Mouse (Mus musculus) forebrain, embryonic 10.5 days (tissue): Measurements from ENCODE around the gene B3galnt2. TPM values are rescaled to one million over a fixed set of nuclear protein-coding genes. Genes with fewer than 3 reads are reported as not detected.
"Not testable (repeated sequence)": the region's sequence is repeated elsewhere in the genome, so short reads cannot be mapped to it uniquely, and the experiment has no call there.

Experiments
- DNase-seq: peaks from one replicate; pipeline ENCODE4 v3.0.0-alpha.2; 2017; ENCODE audit warnings: low spot score; ENCODE audit errors: extremely low spot score
- H3K27ac ChIP-seq: fragments of 300-500 bp; sonication (generic); 2 replicates; pipeline ENCODE4 v1.5.1; 2016; ENCODE audit warnings: mild to moderate bottlenecking
- H3K27me3 ChIP-seq: fragments of 300-500 bp; sonication (generic); 2 replicates; pipeline ENCODE4 v1.6.1; 2016; ENCODE audit warnings: mild to moderate bottlenecking; ENCODE audit not compliant: poor library complexity, severe bottlenecking
- H3K36me3 ChIP-seq: fragments of 300-500 bp; sonication (generic); replicated peaks from 2 replicates; pipeline ENCODE4 v1.6.1; 2016; ENCODE audit warnings: mild to moderate bottlenecking, moderate library complexity
- H3K4me1 ChIP-seq: fragments of 300-500 bp; sonication (generic); 2 replicates; pipeline ENCODE4 v1.6.1; 2016
- H3K4me3 ChIP-seq: fragments of 300-500 bp; sonication (generic); 2 replicates; pipeline ENCODE4 v1.5.1; 2016; ENCODE audit warnings: mild to moderate bottlenecking, moderate library complexity
- H3K9me3 ChIP-seq: fragments of 300-500 bp; sonication (generic); 2 replicates; pipeline ENCODE4 v1.6.1; 2016; ENCODE audit warnings: mild to moderate bottlenecking, moderate library complexity
- WGBS: fragments of 180-500 bp; shearing (Covaris S2); methylation state at CpG from one replicate; pipeline ENCODE4 v1.1.7; 2016; 5-methylcytosine and 5-hydroxymethylcytosine counted together
- polyA plus RNA-seq: library from polyadenylated mRNA; unstranded; fragments of >200 nt; fragmentation: Nextera tagmentation; extraction: Ambion mirVana; gene quantifications from 2 replicates; pipeline ENCODE4 v1.2.1, GENCODE M21; 2016

B3galnt2 gene
- polyA plus RNA-seq, 1 experiment from 2014 or later = 48.1 TPM

DNA sequence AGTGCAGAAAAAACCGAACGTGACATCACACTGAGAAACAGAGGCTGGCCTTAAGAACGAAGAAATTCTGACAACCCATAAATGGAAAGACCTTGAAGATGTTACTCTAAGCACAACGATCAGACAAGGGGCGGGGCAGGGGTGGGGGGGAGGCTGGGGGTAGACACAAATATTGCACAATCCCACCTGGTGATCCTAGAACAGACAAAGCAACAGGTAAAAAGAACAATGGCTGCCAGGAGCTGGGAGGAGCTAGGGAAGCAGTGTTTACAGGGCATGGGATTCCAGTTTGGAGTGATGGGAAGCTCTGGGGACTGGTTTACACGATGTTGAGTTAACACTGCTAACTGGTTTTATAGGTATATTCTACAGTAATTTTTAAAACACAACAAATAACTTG is 61.3 kb downstream of the B3galnt2 start:
- no peak overlapping the region for H3K4me3 ChIP-seq
- peaks cover 72% of the 10 kb centered on the region for H3K36me3 ChIP-seq
- H3K27ac ChIP-seq = no peak overlapping the region
- WGBS = 94% methylated on average over 6 of the region's 6 CpGs
- H3K9me3 ChIP-seq = no peaks in the 10 kb centered on the region
- no peak for DNase-seq
- no peaks in the 10 kb centered on the region for H3K4me1 ChIP-seq
- H3K27me3 ChIP-seq = no peaks in the 10 kb centered on the region

DNA sequence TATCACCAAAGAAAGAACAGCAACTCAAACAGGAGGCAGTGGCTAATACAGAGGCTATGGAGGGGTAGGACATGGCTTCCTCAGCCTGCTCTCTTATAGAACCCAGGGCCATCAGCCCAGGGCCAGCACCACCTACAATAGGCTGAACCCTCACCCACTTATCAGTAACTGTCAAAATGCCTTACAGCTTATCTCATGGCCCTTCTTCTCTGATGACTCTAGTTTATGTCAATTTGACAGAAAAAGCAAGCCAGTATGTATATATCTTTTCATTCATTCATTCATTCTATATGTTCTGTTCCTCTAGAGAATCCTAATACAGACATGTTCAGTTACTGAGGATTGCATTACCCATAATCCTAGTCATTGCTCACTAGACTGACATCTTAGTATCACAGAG is 64.0 kb downstream of the B3galnt2 start:
- Histone ChIP-seq H3K27me3 (no peaks in the 10 kb centered on the region), H3K27ac (no peak overlapping the region), H3K4me1 (no peaks in the 10 kb centered on the region), H3K9me3 (no peaks in the 10 kb centered on the region), H3K4me3 (no peak overlapping the region), H3K36me3 (peaks cover 53% of the 10 kb centered on the region)
- no peak for DNase-seq

DNA sequence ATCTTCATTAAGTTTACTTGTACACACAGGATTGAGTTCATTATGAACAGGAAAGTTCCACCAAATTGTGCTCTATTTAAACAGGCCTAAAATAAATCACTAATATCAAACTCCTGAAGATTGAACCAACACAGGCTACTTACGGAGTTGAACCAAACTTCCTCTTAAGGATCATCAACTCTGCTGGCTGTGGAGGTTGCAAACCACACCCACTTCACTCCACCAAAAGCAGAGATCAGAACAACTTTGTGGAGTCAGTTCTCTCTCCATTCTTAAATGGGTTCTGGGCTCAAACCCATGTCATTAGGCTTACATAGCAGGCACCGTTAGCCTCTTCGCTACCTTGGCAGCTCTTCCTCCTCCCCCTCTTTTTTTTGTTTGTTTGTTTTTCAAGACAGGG is 64.6 kb downstream of the B3galnt2 start:
- Histone ChIP-seq H3K4me1 (no peaks in the 10 kb centered on the region), H3K4me3 (no peak overlapping the region), H3K27ac (no peak overlapping the region), H3K9me3 (no peaks in the 10 kb centered on the region), H3K36me3 (peaks cover 48% of the 10 kb centered on the region), H3K27me3 (no peaks in the 10 kb centered on the region)
- WGBS = 94% methylated on average over 3 of the region's 3 CpGs
- DNase-seq = no peak

DNA sequence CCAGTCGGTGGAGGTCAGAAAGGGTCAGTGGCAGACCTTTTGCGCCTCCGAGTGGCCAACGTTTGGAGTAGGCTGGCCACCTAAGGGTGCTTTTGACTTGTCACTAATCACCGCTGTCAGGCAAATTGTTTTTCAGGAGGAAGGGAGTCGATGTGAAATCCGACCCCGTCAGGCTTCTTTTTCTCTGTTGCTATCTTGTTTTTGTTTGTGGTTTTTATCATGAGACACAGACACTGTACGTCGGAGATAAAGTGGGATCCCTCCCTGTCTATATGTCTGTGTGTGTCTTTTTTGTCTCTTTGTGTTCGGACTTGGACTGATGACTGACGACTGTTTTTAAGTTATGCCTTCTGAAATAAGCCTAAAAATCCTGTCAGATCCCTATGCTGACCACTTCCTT is 67.1 kb downstream of the B3galnt2 start:
- not testable (repeated sequence) for H3K4me3 ChIP-seq, H3K27me3 ChIP-seq, DNase-seq, H3K4me1 ChIP-seq, H3K9me3 ChIP-seq, H3K27ac ChIP-seq
- H3K36me3 ChIP-seq = peaks cover 44% of the 10 kb centered on the region
- 80% methylated on average over 12 of the region's 12 CpGs for WGBS

DNA sequence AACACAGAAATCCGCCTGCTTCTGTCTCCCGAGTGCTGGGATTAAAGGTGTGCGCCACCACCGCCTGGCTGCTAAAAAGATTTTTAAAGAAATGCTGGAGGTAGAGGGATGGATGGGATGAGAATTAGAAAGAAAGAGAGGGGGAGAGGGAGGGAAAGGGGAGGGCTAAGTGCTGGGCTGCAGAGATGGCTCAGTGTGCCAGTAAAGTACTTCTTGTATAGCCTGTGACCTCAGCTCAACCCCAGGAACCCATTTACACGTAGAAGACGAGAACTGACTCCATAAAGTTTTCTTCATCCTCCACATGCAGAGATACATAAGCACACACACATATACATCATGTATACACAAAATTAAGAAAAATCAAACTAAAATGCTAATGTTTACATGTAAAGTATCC is 71.3 kb downstream of the B3galnt2 start:
- Histone ChIP-seq H3K27ac (no peak overlapping the region), H3K4me3 (no peak overlapping the region), H3K27me3 (no peaks in the 10 kb centered on the region), H3K4me1 (no peaks in the 10 kb centered on the region), H3K36me3 (peaks cover 42% of the 10 kb centered on the region), H3K9me3 (no peaks in the 10 kb centered on the region)
- DNase-seq = no peak
- 94% methylated on average over 6 of the region's 6 CpGs for WGBS

- H3K27me3 ChIP-seq = no peaks in the 10 kb centered on the region
- 96% methylated on average over 6 of the region's 6 CpGs for WGBS
- no peak overlapping the region for H3K27ac ChIP-seq
- H3K4me3 ChIP-seq = no peak overlapping the region
- no peaks in the 10 kb centered on the region for H3K4me1 ChIP-seq
- peaks cover 42% of the 10 kb centered on the region for H3K36me3 ChIP-seq
- DNase-seq = no peak
- H3K9me3 ChIP-seq = no peaks in the 10 kb centered on the region
Observed at GRCm38 (mm10) chr13:14026154-14026820, 72.0 kb downstream of the B3galnt2 start.

GRCm38 (mm10) chr13:14033309-14034072 is 79.2 kb downstream of the B3galnt2 start:
- H3K27ac ChIP-seq = no peak overlapping the region
- no peak overlapping the region for H3K4me3 ChIP-seq
- peaks cover 5% of the 10 kb centered on the region for H3K4me1 ChIP-seq
- no peaks in the 10 kb centered on the region for H3K27me3 ChIP-seq
- WGBS = 91% methylated on average over 5 of the region's 5 CpGs
- no peaks in the 10 kb centered on the region for H3K9me3 ChIP-seq
- peaks cover 20% of the 10 kb centered on the region for H3K36me3 ChIP-seq
- DNase-seq = no peak

- DNase-seq = no peak
- H3K4me3 ChIP-seq = no peak overlapping the region
- no peak overlapping the region for H3K27ac ChIP-seq
- peaks cover 14% of the 10 kb centered on the region for H3K36me3 ChIP-seq
- H3K4me1 ChIP-seq = peaks cover 10% of the 10 kb centered on the region
- no peaks in the 10 kb centered on the region for H3K9me3 ChIP-seq
- H3K27me3 ChIP-seq = no peaks in the 10 kb centered on the region
Observed at GRCm38 (mm10) chr13:14034073-14034348, 79.7 kb downstream of the B3galnt2 start.

DNA sequence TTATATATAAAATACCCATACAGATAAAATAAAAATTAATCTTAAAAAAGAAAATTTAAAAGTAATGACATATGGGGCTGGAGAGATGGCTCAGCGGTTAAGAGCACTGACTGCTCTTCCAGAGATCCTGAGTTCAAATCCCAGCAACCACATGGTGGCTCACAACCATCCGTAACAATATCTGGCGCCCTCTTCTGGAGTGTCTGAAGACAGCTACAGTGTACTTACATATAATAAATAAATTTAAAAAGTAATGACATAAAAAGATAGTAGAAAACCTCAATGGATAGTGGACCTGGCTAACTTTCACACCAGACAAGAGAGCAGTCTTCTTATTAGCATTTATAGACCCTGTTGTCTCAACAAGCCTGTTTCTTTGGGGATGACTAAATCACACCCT is 81.1 kb downstream of the B3galnt2 start:
- not testable (repeated sequence) for H3K4me3 ChIP-seq, H3K27ac ChIP-seq, DNase-seq, H3K9me3 ChIP-seq, H3K36me3 ChIP-seq, H3K27me3 ChIP-seq
- WGBS = 89% methylated on average over 3 of the region's 3 CpGs
- H3K4me1 ChIP-seq = peaks cover 15% of the 10 kb centered on the region

DNA sequence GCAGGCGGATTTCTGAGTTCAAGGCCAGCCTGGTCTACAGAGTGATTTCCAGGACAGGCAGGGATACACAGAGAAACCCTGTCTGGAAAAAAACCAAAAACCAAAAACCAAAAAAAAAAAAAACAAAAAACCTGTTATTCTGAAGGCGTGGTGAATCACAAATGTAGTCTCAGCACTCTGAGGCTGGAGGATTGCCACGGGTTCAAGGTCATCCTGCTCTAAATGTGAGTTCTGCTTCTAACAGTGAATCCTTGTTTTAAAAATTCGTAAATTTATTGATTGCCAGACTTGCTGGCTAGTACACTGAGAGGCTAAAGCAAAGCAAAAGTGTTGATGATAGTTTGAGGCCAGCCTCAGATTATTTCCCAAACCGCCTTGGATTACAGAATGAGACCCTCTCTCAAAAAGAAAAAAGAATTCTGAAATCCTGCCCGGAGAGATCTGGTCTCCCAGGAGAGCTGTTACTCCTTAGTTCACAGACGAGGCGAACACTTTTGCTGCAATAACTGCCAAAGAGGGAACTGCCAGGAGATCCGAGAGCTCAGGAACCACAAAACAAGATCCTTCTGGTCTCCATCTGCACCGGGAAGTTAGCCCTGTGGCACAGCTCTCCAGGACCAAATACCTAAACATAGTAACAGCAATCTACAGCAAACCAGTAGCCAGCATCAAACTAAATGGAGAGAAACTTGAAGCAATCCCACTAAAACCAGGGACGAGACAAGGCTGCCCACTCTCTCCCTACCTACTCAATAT is 81.8 kb downstream of the B3galnt2 start:
- Histone ChIP-seq H3K4me3 (no peak overlapping the region), H3K36me3 (peaks cover 9% of the 10 kb centered on the region), H3K27me3 (no peaks in the 10 kb centered on the region), H3K9me3 (no peaks in the 10 kb centered on the region), H3K27ac (no peak overlapping the region), H3K4me1 (peaks cover 18% of the 10 kb centered on the region)
- 96% methylated on average over 11 of the region's 11 CpGs for WGBS
- no peak for DNase-seq

DNA sequence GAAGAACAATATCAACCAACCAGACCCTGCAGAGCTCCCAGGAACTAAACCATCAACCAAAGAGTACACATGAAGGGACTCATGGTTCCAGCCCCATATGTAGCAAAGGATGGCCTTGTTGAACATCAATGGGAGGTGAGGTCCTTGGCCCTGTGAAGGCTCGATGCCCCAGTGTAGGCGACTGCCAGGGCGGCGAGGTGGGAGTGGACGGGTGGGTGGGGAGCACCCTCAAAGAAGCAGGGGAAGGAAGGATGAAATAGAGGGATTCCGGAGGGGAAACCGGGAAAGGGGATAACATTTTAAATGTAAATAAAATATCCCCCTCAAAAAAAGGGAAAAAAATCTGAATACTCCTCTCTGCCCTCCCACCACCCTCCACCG is 84.6 kb downstream of the B3galnt2 start:
- Histone ChIP-seq H3K27me3 (no peaks in the 10 kb centered on the region), H3K36me3 (peaks cover 9% of the 10 kb centered on the region), H3K4me1 (peaks cover 18% of the 10 kb centered on the region), H3K4me3 (peak overlapping the region; percentile 69), H3K27ac (peak overlapping the region; percentile 97), H3K9me3 (no peaks in the 10 kb centered on the region)
- WGBS = 5% methylated on average over 8 of the region's 8 CpGs
- no peak for DNase-seq

GRCm38 (mm10) chr13:14039292-14039965 is 85.2 kb downstream of the B3galnt2 start, which contains the start of gene Tbce:
Gene Tbce, minus strand, starts transcription at chr13:14039638.
- peak; percentile 88 for DNase-seq
- WGBS = 1% methylated on average over 35 of the region's 35 CpGs
- Histone ChIP-seq H3K4me1 (peaks cover 18% of the 10 kb centered on the region), H3K9me3 (no peaks in the 10 kb centered on the region), H3K27me3 (no peaks in the 10 kb centered on the region), H3K36me3 (peaks cover 9% of the 10 kb centered on the region), H3K27ac (peak within 1 kb of the TSS; percentile 97), H3K4me3 (peak within 1 kb of the TSS; percentile 69)

DNA sequence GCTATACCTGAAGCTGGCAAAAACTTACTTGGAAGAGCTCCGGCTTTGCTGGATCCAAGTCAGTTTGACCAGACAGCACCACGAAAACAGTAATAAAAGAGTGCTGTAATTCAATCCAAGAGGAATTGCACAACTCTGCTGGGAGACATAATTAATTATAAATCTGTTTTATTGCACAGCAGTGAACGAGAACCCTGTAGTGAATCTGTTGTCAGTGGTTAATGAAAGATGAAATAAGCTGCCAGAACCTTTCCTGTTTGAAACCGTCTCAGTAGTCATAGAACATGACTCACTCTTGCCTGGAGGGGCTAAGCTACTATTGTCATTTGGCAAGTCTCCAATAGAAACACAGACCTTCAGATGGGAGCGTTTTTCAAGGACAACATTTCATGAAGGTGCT is 85.9 kb downstream of the B3galnt2 start:
- Histone ChIP-seq H3K9me3 (no peaks in the 10 kb centered on the region), H3K27ac (peak overlapping the region; percentile 97), H3K4me1 (peaks cover 18% of the 10 kb centered on the region), H3K4me3 (peak overlapping the region; percentile 69), H3K27me3 (no peaks in the 10 kb centered on the region), H3K36me3 (peaks cover 9% of the 10 kb centered on the region)
- no peak for DNase-seq
- WGBS = 70% methylated on average over 5 of the region's 5 CpGs
